Mouse (Mus musculus) spleen, adult 2 months (tissue): ENCODE measurements around the gene Erap1. TPM values are rescaled to one million over a fixed set of nuclear protein-coding genes. Genes with fewer than 3 reads are reported as not detected.
"Not testable (repeated sequence)": the region's sequence is repeated elsewhere in the genome, so short reads cannot be mapped to it uniquely, and the experiment has no call there.

Experiments
- DNase-seq, 2 experiments: peaks; one replicate each; pipeline versions ENCODE4 v3.0.0 to v3.0.0-alpha.2; 2012 to 2021; ENCODE audit warnings: low spot score in 2 of 2, low read depth in 1 of 2
- H3K27ac ChIP-seq: fragments of 200-500 bp; 2 replicates; pipeline ENCODE4 v1.5.1; 2012; ENCODE audit warnings: low read length, inconsistent platforms; ENCODE audit not compliant: insufficient read depth
- H3K27me3 ChIP-seq: fragments of 200-500 bp; 2 replicates; pipeline ENCODE4 v1.6.1; 2012; ENCODE audit warnings: mild to moderate bottlenecking, moderate library complexity, low read length, inconsistent platforms; ENCODE audit not compliant: control insufficient read depth, insufficient read depth
- H3K36me3 ChIP-seq: fragments of 200-500 bp; 2 replicates; pipeline ENCODE4 v1.6.1; 2012; ENCODE audit warnings: mild to moderate bottlenecking, low read length, inconsistent platforms; ENCODE audit not compliant: control insufficient read depth, insufficient read depth
- H3K4me1 ChIP-seq: fragments of 200-500 bp; 2 replicates; pipeline ENCODE4 v1.6.1; 2011; ENCODE audit warnings: inconsistent platforms; ENCODE audit not compliant: control insufficient read depth, insufficient read depth, insufficient read length
- H3K4me3 ChIP-seq: fragments of 200-500 bp; 2 replicates; pipeline ENCODE4 v1.5.1; 2011; ENCODE audit warnings: mild to moderate bottlenecking, inconsistent platforms; ENCODE audit not compliant: insufficient read depth, insufficient read length; ENCODE audit errors: extremely low read depth
- CTCF ChIP-seq: fragments of 200-500 bp; IDR thresholded peaks from 2 replicates; pipeline ENCODE4 v1.5.1; 2011; ENCODE audit warnings: mild to moderate bottlenecking, inconsistent platforms; ENCODE audit not compliant: insufficient read depth, insufficient read length, insufficient replicate concordance; ENCODE audit errors: extremely low read depth
- POLR2A ChIP-seq: fragments of 200-500 bp; IDR thresholded peaks from 2 replicates; pipeline ENCODE4 v1.6.1; 2011; ENCODE audit warnings: low read depth, low read length, inconsistent platforms
- WGBS: fragments of 180-500 bp; shearing (Covaris S2); methylation state at CpG from one replicate; pipeline ENCODE4 v1.1.7; 2018; 5-methylcytosine and 5-hydroxymethylcytosine counted together
- polyA plus RNA-seq: library from polyadenylated mRNA; depleted of rRNA; stranded (reverse); fragments of >200 nt; gene quantifications from 2 replicates; pipeline ENCODE4 v1.2.3, GENCODE M21; 2012; rRNA removed

Erap1 gene
- polyA plus RNA-seq = 8.5 TPM in 2 replicates

GRCm38 (mm10) chr13:74638793-74639711 is at the start of gene Erap1:
Gene Erap1, plus strand, starts transcription at chr13:74639568.
- peak; percentile 5 to 38 for DNase-seq
- peak within 1 kb of the TSS; percentile 93 for H3K27ac ChIP-seq
- H3K4me3 ChIP-seq = peak within 1 kb of the TSS; percentile 99
- H3K4me1 ChIP-seq = no peaks in the 10 kb centered on the region
- under 1% methylated on average over 12 of the region's 12 CpGs for WGBS
- H3K36me3 ChIP-seq = no peaks in the 10 kb centered on the region
- TF ChIP-seq CTCF (peak; percentile 33; the same call in 1 of the 2 replicates), POLR2A (no peak)
- no peaks in the 10 kb centered on the region for H3K27me3 ChIP-seq

DNA sequence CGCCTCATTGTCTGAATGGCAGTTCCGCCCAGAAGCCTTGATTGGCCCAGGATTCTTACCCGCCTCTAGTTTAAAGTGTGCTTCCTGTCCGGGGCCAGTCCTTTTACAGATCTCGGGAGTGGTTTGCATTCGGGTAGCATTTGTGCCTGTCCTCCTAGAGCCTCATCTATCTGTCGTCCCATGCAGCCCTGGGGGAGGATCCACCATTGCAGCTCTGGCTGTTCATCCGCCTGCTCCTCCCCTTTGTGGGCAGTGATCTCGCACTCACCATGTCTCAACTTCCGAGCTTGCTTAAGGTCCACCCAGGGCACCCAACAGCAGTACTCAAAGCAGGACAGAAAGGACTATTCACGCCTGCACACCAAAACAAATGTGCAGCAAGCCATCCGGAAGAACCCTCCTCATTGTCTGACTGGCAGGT is 48.0 kb upstream of the Erap1 start:
- DNase-seq, H3K27me3 ChIP-seq, H3K36me3 ChIP-seq, H3K27ac ChIP-seq, H3K4me3 ChIP-seq, H3K4me1 ChIP-seq: not testable (repeated sequence)
- WGBS = 79% methylated on average over 12 of the region's 12 CpGs

DNA sequence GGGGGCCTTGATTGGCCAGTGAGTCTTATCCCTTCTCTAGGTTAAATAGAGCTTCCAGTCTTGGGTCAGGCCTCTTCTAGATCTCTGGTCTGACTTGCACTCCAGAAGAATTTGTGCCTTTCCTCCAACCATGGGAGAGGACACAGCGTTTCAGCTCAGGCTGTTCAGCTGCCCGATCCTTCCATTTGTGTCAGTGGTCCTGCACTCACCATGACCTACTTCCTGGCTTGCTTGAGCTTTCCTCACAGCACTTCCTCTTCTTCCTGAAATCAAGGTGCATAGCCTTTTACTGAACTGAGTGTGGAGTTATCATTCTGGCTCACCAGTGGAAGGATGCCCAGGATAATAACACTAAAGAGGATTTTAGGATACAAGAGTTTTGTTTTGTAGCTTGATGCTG is 47.5 kb upstream of the Erap1 start:
- WGBS = 67% methylated on average over 2 of the region's 2 CpGs
- H3K4me1 ChIP-seq, H3K36me3 ChIP-seq, H3K4me3 ChIP-seq, H3K27ac ChIP-seq, DNase-seq, H3K27me3 ChIP-seq: not testable (repeated sequence)

- 6% methylated on average over 2 of the region's 2 CpGs for WGBS
- not testable (repeated sequence) for H3K27me3 ChIP-seq, H3K36me3 ChIP-seq, H3K4me1 ChIP-seq, H3K4me3 ChIP-seq, H3K27ac ChIP-seq, DNase-seq
Measured at GRCm38 (mm10) chr13:74597022-74597421, 42.3 kb upstream of the Erap1 start.

DNA sequence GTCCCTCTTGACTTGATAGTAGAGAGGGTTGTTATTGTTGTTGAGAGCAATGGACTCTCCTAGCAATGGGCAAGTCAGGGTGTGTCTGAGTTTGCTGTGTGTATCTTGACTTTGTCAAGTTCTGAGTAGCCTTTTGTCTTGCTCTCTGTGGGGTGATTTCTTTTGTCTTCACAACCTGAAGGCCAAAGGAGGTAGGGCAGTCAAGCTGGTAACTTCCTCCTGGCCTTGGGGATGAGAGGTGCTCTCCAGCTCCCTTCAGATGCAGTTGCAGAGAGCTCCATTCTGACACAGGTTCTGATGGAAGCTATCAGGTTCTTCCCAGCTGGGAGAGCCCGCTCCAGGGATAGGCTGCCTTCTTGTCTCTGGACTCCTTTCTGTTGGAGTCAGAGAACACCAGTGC is 37.6 kb upstream of the Erap1 start:
- H3K4me3 ChIP-seq, DNase-seq, H3K36me3 ChIP-seq, H3K27ac ChIP-seq, H3K4me1 ChIP-seq, H3K27me3 ChIP-seq: not testable (repeated sequence)
- WGBS = 73% methylated on average over 1 of the region's 1 CpGs

DNA sequence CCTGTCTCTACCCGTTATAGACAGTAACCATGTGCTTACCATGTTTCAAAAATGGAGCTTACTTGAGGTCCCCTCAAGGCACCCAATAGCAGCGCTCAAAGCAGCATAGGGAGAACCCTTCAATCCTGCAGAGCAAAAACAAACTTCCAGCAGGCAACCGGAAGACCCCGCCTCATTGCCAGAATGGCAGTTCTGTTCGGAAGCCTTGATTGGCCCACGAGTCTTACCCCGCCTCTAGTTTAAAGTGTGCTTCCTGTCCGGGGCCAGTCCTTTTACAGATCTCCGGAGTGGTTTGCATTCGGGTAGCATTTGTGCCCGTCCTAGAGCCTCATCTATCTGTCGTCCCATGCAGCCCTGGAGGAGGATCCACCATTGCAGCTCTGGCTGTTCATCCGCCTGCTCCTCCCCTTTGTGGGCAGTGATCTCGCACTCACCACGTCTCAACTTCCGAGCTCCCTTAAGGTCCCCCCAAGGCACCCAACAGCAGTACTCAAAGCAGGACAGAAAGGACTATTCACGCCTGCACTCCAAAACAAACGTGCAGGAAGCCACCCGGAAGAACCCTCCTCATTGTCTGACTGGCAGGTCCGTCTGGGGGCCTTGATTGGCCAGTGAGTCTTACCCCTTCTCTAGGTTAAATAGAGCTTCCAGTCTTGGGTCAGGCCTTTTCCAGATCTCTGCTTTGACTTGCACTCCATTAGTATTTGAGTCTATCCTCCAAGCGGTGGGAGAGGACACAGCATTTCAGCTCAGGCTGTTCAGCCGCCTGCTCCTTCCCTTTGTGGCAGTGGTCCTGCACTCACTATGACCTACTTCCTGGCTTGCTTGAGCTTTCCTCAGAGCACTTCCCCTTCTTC is 22.0 kb upstream of the Erap1 start:
- Histone ChIP-seq H3K4me3 (peak overlapping the region; percentile 58), H3K27ac (peak overlapping the region; percentile 85)
- 13% methylated on average over 22 of the region's 22 CpGs for WGBS
- H3K27me3 ChIP-seq, H3K36me3 ChIP-seq, H3K4me1 ChIP-seq: not testable (repeated sequence)
- DNase-seq = peak; percentile 50 to 74

GRCm38 (mm10) chr13:74632327-74632726 is 7.0 kb upstream of the Erap1 start:
- H3K4me1 ChIP-seq = no peaks in the 10 kb centered on the region
- WGBS = 62% methylated on average over 1 of the region's 1 CpGs
- TF ChIP-seq CTCF (no peak), POLR2A (no peak)
- no peak overlapping the region for H3K27ac ChIP-seq
- H3K36me3 ChIP-seq = no peaks in the 10 kb centered on the region
- H3K4me3 ChIP-seq = no peak overlapping the region
- H3K27me3 ChIP-seq = no peaks in the 10 kb centered on the region
- no peak for DNase-seq
